Comparison of ENCODE assay signal across 23 mouse cellular contexts in genomic region chr12:12484921-12485680, GRCm38 (mm10).
DNase-seq lines count a peak whose midpoint lies in the region; ATAC-seq lines count a peak whose summit lies in the region.
"Had no signal": no experiment of that assay in that cellular context is flagged by ENCODE, and none has a peak within 500 bp of the region (broad histone marks: within the 10 kb centered on the region; RNA-seq: fewer than 3 reads in every experiment).

No protein-coding gene starts in this region.

- 0 out of 2 replicates have a peak, but pooled peaks have one; percentile 50 for ATAC-seq in embryonic facial prominence, embryonic 14.5 days (ENCODE audit: low read depth)
- no peak for ATAC-seq in limb, embryonic 11.5 days (ENCODE audit: insufficient number of reproducible peaks, low FRiP score, low TSS enrichment, low read depth)
- ATAC-seq: CD4-positive, CD25-positive, alpha-beta regulatory T cell, adult 4 months; forebrain, postnatal 0 days; intestine, embryonic 15.5 days had no signal

- H3K4me3 ChIP-seq in embryonic facial prominence, embryonic 14.5 days (ENCODE audit: low read depth, low read length): no peak overlapping the region
- H3K4me3 ChIP-seq in limb, embryonic 11.5 days (ENCODE audit: low read depth, low read length): no peak overlapping the region
- H3K4me3 ChIP-seq: heart, adult 2 months; hindbrain, embryonic 15.5 days; intestine, embryonic 15.5 days; megakaryocyte, embryonic 14.5 days; neural tube, embryonic 12.5 days had no signal

- no peaks in the 10 kb centered on the region for H3K9me3 ChIP-seq in embryonic facial prominence, embryonic 14.5 days (ENCODE audit: control insufficient read depth, low read length)
- no peaks in the 10 kb centered on the region for H3K9me3 ChIP-seq in limb, embryonic 11.5 days (ENCODE audit: control insufficient read depth, low read length)
- H3K9me3 ChIP-seq: hindbrain, embryonic 15.5 days; intestine, embryonic 15.5 days; megakaryocyte, embryonic 14.5 days; neural tube, embryonic 12.5 days had no signal

- H3K27me3 ChIP-seq in embryonic facial prominence, embryonic 14.5 days (replicated peaks; ENCODE audit: control insufficient read depth, insufficient read depth, low read length): no peaks in the 10 kb centered on the region
- H3K27me3 ChIP-seq in limb, embryonic 11.5 days (ENCODE audit: control insufficient read depth, insufficient read depth, low read length): no peaks in the 10 kb centered on the region
- H3K27me3 ChIP-seq: hindbrain, embryonic 15.5 days; intestine, embryonic 15.5 days; megakaryocyte, embryonic 14.5 days; neural tube, embryonic 12.5 days had no signal

- WGBS in embryonic facial prominence, embryonic 14.5 days: 30% methylated on average over 9 of the region's 9 CpGs
- 20% methylated on average over 9 of the region's 9 CpGs for WGBS in limb, embryonic 11.5 days

- DNase-seq in adrenal gland, postnatal 25 days: peak; percentile 1
- DNase-seq in adrenal gland, postnatal 36 days: no peak
- DNase-seq in embryo, embryonic 10.5 days (ENCODE audit: low spot score): peak; percentile 30
- DNase-seq in embryonic facial prominence, embryonic 14.5 days (ENCODE audit: low spot score): peak; percentile 78
- peak; percentile 65 for DNase-seq in limb, embryonic 11.5 days (ENCODE audit: low spot score)
- DNase-seq in spleen, postnatal 36 days (ENCODE audit: low spot score in 2 of 2): no peak
- DNase-seq in kidney, adult 11 months: no peak
- no peak for DNase-seq in cerebellum, postnatal 10 days
- DNase-seq: cerebellum, adult 8-10 months; forebrain, postnatal 0 days; gastrocnemius, postnatal 36 days; heart, adult 2 months; kidney, adult 9 months; kidney, postnatal 36 days; lung, embryonic 14.5 days; midbrain, embryonic 14.5 days; thymus, postnatal 25 days had no signal

- H3K9ac ChIP-seq in embryonic facial prominence, embryonic 14.5 days (ENCODE audit: low read depth, low read length): no peak overlapping the region
- H3K9ac ChIP-seq in limb, embryonic 11.5 days (ENCODE audit: low read length): no peak overlapping the region
- H3K9ac ChIP-seq: forebrain, postnatal 0 days; hindbrain, embryonic 15.5 days; intestine, embryonic 15.5 days; liver, embryonic 14.5 days; lung, embryonic 14.5 days; neural tube, embryonic 12.5 days had no signal

- H3K27ac ChIP-seq in embryonic facial prominence, embryonic 14.5 days (replicated peaks; ENCODE audit: low read depth, low read length): no peak overlapping the region
- no peak overlapping the region for H3K27ac ChIP-seq in limb, embryonic 11.5 days (replicated peaks; ENCODE audit: low read depth, low read length)
- H3K27ac ChIP-seq: heart, adult 2 months; hindbrain, embryonic 15.5 days; intestine, embryonic 15.5 days; liver, embryonic 14.5 days; neural tube, embryonic 12.5 days had no signal

- H3K4me2 ChIP-seq in embryonic facial prominence, embryonic 14.5 days (ENCODE audit: low read depth, low read length): no peak overlapping the region
- H3K4me2 ChIP-seq in limb, embryonic 11.5 days (ENCODE audit: low read depth, severe bottlenecking): no peak overlapping the region
- H3K4me2 ChIP-seq: hindbrain, embryonic 15.5 days; intestine, embryonic 15.5 days; lung, embryonic 14.5 days; neural tube, embryonic 12.5 days had no signal

- H3K4me1 ChIP-seq in embryonic facial prominence, embryonic 14.5 days (ENCODE audit: control insufficient read depth, insufficient read depth, low read length): peaks cover 5% of the 10 kb centered on the region; the same call in 1 of the 2 replicates
- peaks cover 5% of the 10 kb centered on the region; the same call in 1 of the 2 replicates for H3K4me1 ChIP-seq in limb, embryonic 11.5 days (ENCODE audit: control insufficient read depth, insufficient read depth, low read length)
- H3K4me1 ChIP-seq: hindbrain, embryonic 15.5 days; intestine, embryonic 15.5 days; neural tube, embryonic 12.5 days had no signal

- H3K36me3 ChIP-seq in embryonic facial prominence, embryonic 14.5 days (ENCODE audit: control insufficient read depth, insufficient read depth, low read length): no peaks in the 10 kb centered on the region
- no peaks in the 10 kb centered on the region for H3K36me3 ChIP-seq in limb, embryonic 11.5 days (ENCODE audit: control insufficient read depth, insufficient read depth, low read length)
- H3K36me3 ChIP-seq: hindbrain, embryonic 15.5 days; intestine, embryonic 15.5 days; neural tube, embryonic 12.5 days had no signal

Comparison
In these comparisons a context has a peak if more than half of its experiments do, and no peak if none do; other contexts are left out.
1. DNase-seq: peak in adrenal gland, postnatal 25 days (single experiment), embryo, embryonic 10.5 days (single experiment), embryonic facial prominence, embryonic 14.5 days (single experiment) and limb, embryonic 11.5 days (single experiment); none in adrenal gland, postnatal 36 days (0 of 2), spleen, postnatal 36 days (0 of 2), kidney, adult 11 months (single experiment) and cerebellum, postnatal 10 days (0 of 2).